Mouse (Mus musculus) spleen, adult 18-20 months (tissue): ENCODE data around the gene Guca1a.
"Not testable (repeated sequence)": the region's sequence is repeated elsewhere in the genome, so short reads cannot be mapped to it uniquely, and the experiment has no call there.

Experiments
- DNase-seq, 2 experiments: peaks; one replicate each; pipeline ENCODE4 v3.0.0; 2022; ENCODE audit warnings: mixed read lengths in 2 of 2

The Guca1a gene

GRCm38 (mm10) chr17:47400451-47400850 lies at the start of gene Guca1a:
Guca1a (minus strand) TSS chr17:47400584.
- no peak for DNase-seq

GRCm38 (mm10) chr17:47449432-47449831 lies 49.0 kb upstream of the Guca1a start:
- DNase-seq, result no peak

GRCm38 (mm10) chr17:47448523-47449372 lies 48.4 kb upstream of the Guca1a start:
- no peak for DNase-seq

- no peak for DNase-seq
These were observed 46.2 kb upstream of the Guca1a start for GRCm38 (mm10) chr17:47446561-47446960.

- DNase-seq, result no peak
These were observed 45.6 kb upstream of the Guca1a start for GRCm38 (mm10) chr17:47446025-47446424.

GRCm38 (mm10) chr17:47445518-47445917 lies 45.1 kb upstream of the Guca1a start:
- no peak for DNase-seq

- DNase-seq, result no peak
These were observed 43.7 kb upstream of the Guca1a start for GRCm38 (mm10) chr17:47444113-47444512.

- no peak for DNase-seq
These were observed 41.9 kb upstream of the Guca1a start for GRCm38 (mm10) chr17:47442271-47442670.

- DNase-seq, result no peak
These were observed 41.1 kb upstream of the Guca1a start for GRCm38 (mm10) chr17:47441296-47442051.

- no peak for DNase-seq
These were observed 40.0 kb upstream of the Guca1a start for GRCm38 (mm10) chr17:47440359-47440890.

- DNase-seq, result no peak
These were observed 39.1 kb upstream of the Guca1a start for GRCm38 (mm10) chr17:47439396-47440028.

GRCm38 (mm10) chr17:47438611-47439010 lies 38.2 kb upstream of the Guca1a start:
- no peak for DNase-seq

- DNase-seq, result no peak
These were observed 36.6 kb upstream of the Guca1a start, which contains the start of gene 1700001C19Rik for GRCm38 (mm10) chr17:47436907-47437547. 1700001C19Rik (minus strand) TSS chr17:47437376.

GRCm38 (mm10) chr17:47436156-47436906 lies 35.9 kb upstream of the Guca1a start, which contains the start of gene AI661453:
AI661453 (plus strand) TSS chr17:47436615.
- DNase-seq, result no peak

- DNase-seq, result no peak
These were observed 30.4 kb upstream of the Guca1a start for GRCm38 (mm10) chr17:47430815-47431214.

- no peak for DNase-seq
These were observed 28.5 kb upstream of the Guca1a start for GRCm38 (mm10) chr17:47428831-47429304.

- DNase-seq, result no peak
These were observed 26.9 kb upstream of the Guca1a start for GRCm38 (mm10) chr17:47427316-47427715.

GRCm38 (mm10) chr17:47424186-47424585 lies 23.8 kb upstream of the Guca1a start:
- DNase-seq, result no peak

- not testable (repeated sequence) for DNase-seq
These were observed 22.2 kb upstream of the Guca1a start for GRCm38 (mm10) chr17:47422616-47423015.

GRCm38 (mm10) chr17:47421566-47421965 lies 21.2 kb upstream of the Guca1a start:
- DNase-seq, result no peak

GRCm38 (mm10) chr17:47420195-47420594 lies 19.8 kb upstream of the Guca1a start:
- no peak for DNase-seq
